ENCODE assay signal across 8 mouse cellular contexts in the genomic region with DNA sequence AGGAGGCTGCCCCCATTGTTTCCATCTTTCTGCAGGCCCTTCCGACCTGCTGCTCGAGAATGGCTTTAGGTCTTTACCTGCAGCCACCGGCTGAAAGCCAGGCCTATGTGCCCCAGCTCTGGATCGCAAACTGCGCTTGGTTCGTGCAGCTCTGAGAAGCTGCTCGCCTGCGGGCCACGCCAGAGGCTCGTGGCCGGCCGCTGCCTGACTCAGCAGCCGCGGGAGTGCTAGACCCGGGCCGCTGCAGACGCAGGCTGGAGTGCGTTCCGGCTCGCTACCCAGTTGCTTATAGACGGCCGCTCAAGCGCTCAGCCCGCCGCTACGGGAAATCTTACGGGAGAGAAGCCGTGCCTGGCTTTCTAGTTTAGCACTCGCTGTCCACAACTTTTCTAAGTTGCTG. TPM values are rescaled to one million over a fixed set of nuclear protein-coding genes. Genes with fewer than 3 reads are reported as not detected.
DNase-seq lines count a peak whose midpoint lies in the region; ATAC-seq lines count a peak whose summit lies in the region.

No protein-coding gene starts in this region.

- H3K27me3 ChIP-seq in lung, embryonic 16.5 days (ENCODE audit: control insufficient read depth, insufficient read depth, low read depth, low read length): no peaks in the 10 kb centered on the region
- no peaks in the 10 kb centered on the region for H3K27me3 ChIP-seq in hindbrain, embryonic 15.5 days
- no peaks in the 10 kb centered on the region for H3K27me3 ChIP-seq in stomach, embryonic 15.5 days (replicated peaks)

- peaks cover 4% of the 10 kb centered on the region for H3K36me3 ChIP-seq in lung, embryonic 16.5 days (ENCODE audit: control insufficient read depth, insufficient read depth, low read length)
- no peaks in the 10 kb centered on the region for H3K36me3 ChIP-seq in hindbrain, embryonic 15.5 days
- H3K36me3 ChIP-seq in stomach, embryonic 15.5 days: no peaks in the 10 kb centered on the region; the same call in 1 of the 2 replicates

- peak overlapping the region; percentile 98 for H3K4me2 ChIP-seq in lung, embryonic 16.5 days (ENCODE audit: low read depth, low read length)
- H3K4me2 ChIP-seq in hindbrain, embryonic 15.5 days: peak overlapping the region; percentile 95
- peak overlapping the region; percentile 92 for H3K4me2 ChIP-seq in stomach, embryonic 15.5 days

- WGBS in lung, embryonic 16.5 days: under 1% methylated on average over 29 of the region's 29 CpGs
- WGBS in hindbrain, embryonic 15.5 days: under 1% methylated on average over 29 of the region's 29 CpGs
- under 1% methylated on average over 29 of the region's 29 CpGs for WGBS in stomach, embryonic 15.5 days

- no peaks in the 10 kb centered on the region for H3K9me3 ChIP-seq in lung, embryonic 16.5 days (ENCODE audit: control insufficient read depth, low read length)
- H3K9me3 ChIP-seq in hindbrain, embryonic 15.5 days: no peaks in the 10 kb centered on the region
- H3K9me3 ChIP-seq in stomach, embryonic 15.5 days: no peaks in the 10 kb centered on the region

- peak overlapping the region; percentile 75 for H3K27ac ChIP-seq in lung, embryonic 16.5 days (ENCODE audit: low read length)
- H3K27ac ChIP-seq in hindbrain, embryonic 15.5 days (replicated peaks): peak overlapping the region; percentile 73
- peak overlapping the region; percentile 74 for H3K27ac ChIP-seq in stomach, embryonic 15.5 days

- no peak for DNase-seq in lung, postnatal 10 days
- DNase-seq in c-Kit-positive CD71-positive TER-119-positive erythroid progenitor cells, embryonic 14.5 days (ENCODE audit: low spot score): peak; percentile 45
- peak; percentile 16 for DNase-seq in lung, postnatal 14 days
- no peak for DNase-seq in gastrocnemius, postnatal 10 days

- peak overlapping the region; percentile 98 for H3K4me3 ChIP-seq in lung, embryonic 16.5 days (ENCODE audit: low read length)
- peak overlapping the region; percentile 97 for H3K4me3 ChIP-seq in hindbrain, embryonic 15.5 days
- peak overlapping the region; percentile 91 for H3K4me3 ChIP-seq in stomach, embryonic 15.5 days (replicated peaks)

- no peak for ATAC-seq in lung, embryonic 16.5 days (ENCODE audit: low read depth)
- no peak for ATAC-seq in hindbrain, embryonic 15.5 days (ENCODE audit: low FRiP score, low read depth)
- ATAC-seq in stomach, embryonic 15.5 days (ENCODE audit: insufficient read depth, low FRiP score, low read depth): no peak
- ATAC-seq in monocyte, adult 5-6 weeks (replicated peaks; ENCODE audit: insufficient number of reproducible peaks, low FRiP score, low TSS enrichment, poor library complexity, severe bottlenecking): no peak

- H3K4me1 ChIP-seq in lung, embryonic 16.5 days (replicated peaks; ENCODE audit: control insufficient read depth, insufficient read depth, low read length): peaks cover 25% of the 10 kb centered on the region
- peaks cover 51% of the 10 kb centered on the region for H3K4me1 ChIP-seq in hindbrain, embryonic 15.5 days (replicated peaks)
- peaks cover 29% of the 10 kb centered on the region for H3K4me1 ChIP-seq in stomach, embryonic 15.5 days

- H3K9ac ChIP-seq in lung, embryonic 16.5 days (ENCODE audit: low read length): peak overlapping the region; percentile 96
- H3K9ac ChIP-seq in hindbrain, embryonic 15.5 days: peak overlapping the region; percentile 95
- H3K9ac ChIP-seq in stomach, embryonic 15.5 days: peak overlapping the region; percentile 91; the same call in 1 of the 2 replicates

RNA-seq across cellular contexts. Expression of a gene that starts 0.7 kb away (rescaled TPM):
- 21.9 and 23.2 TPM in 2 replicates for polyA plus RNA-seq in lung, embryonic 16.5 days (2015; fragmentation: Nextera tagmentation; extraction: Ambion mirVana)
- 19.3 and 20.7 TPM in 2 replicates for polyA plus RNA-seq in hindbrain, embryonic 15.5 days (2015; fragmentation: Nextera tagmentation; extraction: Ambion mirVana)
- 17.9 and 19.1 TPM in 2 replicates for polyA plus RNA-seq in stomach, embryonic 15.5 days (2015; fragmentation: Nextera tagmentation; extraction: Ambion mirVana)
- 10 to 100 TPM; 11.1 to 15.4 TPM for total RNA-seq in gastrocnemius, postnatal 10 days (2021)
- 32.0 to 47.3 TPM (median 32.7 TPM) in 3 replicates for total RNA-seq in monocyte, adult 5-6 weeks (2017)

RNA-seq across cellular contexts. Expression of a gene that starts 22.7 kb away (rescaled TPM):
- polyA plus RNA-seq in lung, embryonic 16.5 days (2015; fragmentation: Nextera tagmentation; extraction: Ambion mirVana): 21.8 and 23.3 TPM in 2 replicates
- 96.0 and 96.7 TPM in 2 replicates for polyA plus RNA-seq in hindbrain, embryonic 15.5 days (2015; fragmentation: Nextera tagmentation; extraction: Ambion mirVana)
- polyA plus RNA-seq in stomach, embryonic 15.5 days (2015; fragmentation: Nextera tagmentation; extraction: Ambion mirVana): 29.6 and 32.2 TPM in 2 replicates
- total RNA-seq in gastrocnemius, postnatal 10 days (2021): 10 to 100 TPM; 25.1 to 25.6 TPM
- 35.6 to 52.4 TPM (median 42.1 TPM) in 3 replicates for total RNA-seq in monocyte, adult 5-6 weeks (2017)

RNA-seq across cellular contexts. Expression of a gene that starts 22.7 kb away (rescaled TPM):
- 0.41 and 0.65 TPM in 2 replicates for polyA plus RNA-seq in lung, embryonic 16.5 days (2015; fragmentation: Nextera tagmentation; extraction: Ambion mirVana)
- 1.4 TPM in 2 replicates for polyA plus RNA-seq in hindbrain, embryonic 15.5 days (2015; fragmentation: Nextera tagmentation; extraction: Ambion mirVana)
- polyA plus RNA-seq in stomach, embryonic 15.5 days (2015; fragmentation: Nextera tagmentation; extraction: Ambion mirVana): 0.19 and 0.28 TPM in 2 replicates
- under 1 TPM; 0.14 TPM for total RNA-seq in gastrocnemius, postnatal 10 days (2021)
- 0.29 TPM in 1 of 3 replicates, not detected in the others for total RNA-seq in monocyte, adult 5-6 weeks (2017)

RNA-seq across cellular contexts. Expression of a gene that starts 28.4 kb away (rescaled TPM):
- polyA plus RNA-seq in lung, embryonic 16.5 days (2015; fragmentation: Nextera tagmentation; extraction: Ambion mirVana): 24.0 and 28.3 TPM in 2 replicates
- polyA plus RNA-seq in hindbrain, embryonic 15.5 days (2015; fragmentation: Nextera tagmentation; extraction: Ambion mirVana): 230 and 238 TPM in 2 replicates
- polyA plus RNA-seq in stomach, embryonic 15.5 days (2015; fragmentation: Nextera tagmentation; extraction: Ambion mirVana): 42.0 and 45.8 TPM in 2 replicates
- 1 to 10 TPM; 7.3 to 8.0 TPM for total RNA-seq in gastrocnemius, postnatal 10 days (2021)
- total RNA-seq in monocyte, adult 5-6 weeks (2017): 1.7 TPM in 2 of 3 replicates, not detected in the other

RNA-seq across cellular contexts. Expression of a gene that starts 38.4 kb away (rescaled TPM):
- 150 and 161 TPM in 2 replicates for polyA plus RNA-seq in lung, embryonic 16.5 days (2015; fragmentation: Nextera tagmentation; extraction: Ambion mirVana)
- polyA plus RNA-seq in hindbrain, embryonic 15.5 days (2015; fragmentation: Nextera tagmentation; extraction: Ambion mirVana): 603 and 674 TPM in 2 replicates
- polyA plus RNA-seq in stomach, embryonic 15.5 days (2015; fragmentation: Nextera tagmentation; extraction: Ambion mirVana): 229 and 235 TPM in 2 replicates
- 100 to 1,000 TPM; 160 to 172 TPM for total RNA-seq in gastrocnemius, postnatal 10 days (2021)
- 42.2 to 79.7 TPM (median 47.8 TPM) in 3 replicates for total RNA-seq in monocyte, adult 5-6 weeks (2017)

Comparison
In these comparisons a context has a peak if more than half of its experiments do, and no peak if none do; other contexts are left out.
1. DNase-seq: peak in c-Kit-positive CD71-positive TER-119-positive erythroid progenitor cells, embryonic 14.5 days (single experiment) and lung, postnatal 14 days (single experiment); none in lung, postnatal 10 days (single experiment) and gastrocnemius, postnatal 10 days (single experiment).
2. Peak in every context shown above with its lines, with median percentiles within 50 percentile points of each other: H3K27ac ChIP-seq, H3K4me2 ChIP-seq, H3K4me3 ChIP-seq and H3K9ac ChIP-seq.